Mouse (Mus musculus) brain, adult 2 months (tissue): ENCODE measurements around the gene Dclk2.

Source experiments
- DNase-seq: peaks from one replicate; pipeline ENCODE4 v3.0.0; 2011; ENCODE audit warnings: low read depth, low spot score

The Dclk2 gene

GRCm38 (mm10) chr3:86760474-86760873, 160.2 kb downstream of the Dclk2 start:
- no peak for DNase-seq

DNA sequence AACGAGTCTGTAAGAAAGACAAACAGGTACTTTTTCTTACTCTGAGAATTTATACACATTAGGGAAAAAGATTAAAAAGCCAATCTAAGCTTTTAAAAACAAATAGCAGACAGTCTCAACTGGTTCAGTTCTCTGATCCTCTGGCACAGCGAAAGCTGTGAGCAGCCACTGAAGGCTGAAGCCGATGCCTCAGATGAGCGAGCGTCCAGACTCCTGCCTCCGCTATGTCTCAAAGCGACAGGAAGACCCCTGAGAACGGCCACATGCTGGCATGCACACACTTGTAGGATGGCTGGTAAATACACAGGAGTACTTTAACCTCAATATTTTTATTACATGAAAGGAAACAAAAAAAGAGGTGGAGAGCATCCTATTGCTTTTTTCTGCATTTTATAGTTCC, 160.8 kb downstream of the Dclk2 start:
- no peak for DNase-seq

- no peak for DNase-seq
Measured at GRCm38 (mm10) chr3:86759383-86759782, 161.3 kb downstream of the Dclk2 start.

- DNase-seq, result no peak
Measured at GRCm38 (mm10) chr3:86758727-86759126, 161.9 kb downstream of the Dclk2 start.

GRCm38 (mm10) chr3:86756548-86756947, 164.1 kb downstream of the Dclk2 start:
- no peak for DNase-seq

DNA sequence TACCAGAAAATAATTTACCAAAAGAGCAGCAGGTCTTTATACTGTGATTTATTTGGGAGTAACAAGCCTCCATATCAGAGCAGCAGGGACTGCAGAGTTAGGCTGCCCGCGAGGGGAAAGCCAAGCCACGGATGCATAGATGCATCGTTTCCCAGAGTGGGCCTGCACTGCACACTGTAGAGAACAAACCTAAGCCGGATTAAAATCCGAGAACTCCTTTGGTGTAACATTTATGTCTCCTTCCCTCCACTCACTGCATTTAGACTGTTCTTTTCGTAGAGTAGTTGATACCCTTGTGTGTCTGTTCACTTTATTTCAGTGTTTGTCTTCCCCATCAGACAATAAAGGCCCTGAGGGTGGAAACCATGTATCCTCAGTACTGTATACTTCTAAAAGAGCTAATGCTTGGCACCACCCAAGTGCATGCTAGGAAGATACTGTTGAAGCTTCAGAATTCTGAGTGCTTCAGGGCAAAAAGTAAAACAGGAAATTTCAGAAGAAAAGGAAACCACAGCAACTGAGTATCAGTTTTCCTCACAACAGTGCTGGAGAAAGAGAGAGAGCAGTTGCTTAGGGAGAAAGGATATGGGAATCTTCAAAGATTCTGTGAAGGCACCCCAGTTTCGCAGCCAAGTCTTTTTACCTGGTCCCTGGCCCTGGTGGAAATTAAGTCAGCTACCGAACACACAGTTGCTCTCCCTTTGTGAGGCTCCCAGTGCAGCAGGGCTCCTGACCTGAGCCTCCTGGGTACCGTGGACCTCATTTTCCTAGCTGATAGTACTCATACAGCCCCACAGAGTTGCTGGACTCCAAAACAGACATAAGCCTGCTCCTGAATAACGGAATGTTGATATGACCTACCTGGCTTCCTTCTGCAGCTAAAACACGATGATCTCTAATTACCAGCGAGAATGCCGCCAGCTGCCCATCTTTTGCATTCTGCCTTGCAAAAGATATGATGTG, 165.8 kb downstream of the Dclk2 start:
- no peak for DNase-seq

GRCm38 (mm10) chr3:86754178-86754577, 166.5 kb downstream of the Dclk2 start:
- DNase-seq, result no peak

GRCm38 (mm10) chr3:86750652-86751051, 170.0 kb downstream of the Dclk2 start:
- DNase-seq, result no peak

- DNase-seq, result peak; percentile 28
Measured at GRCm38 (mm10) chr3:86745769-86746512, 174.7 kb downstream of the Dclk2 start.

DNA sequence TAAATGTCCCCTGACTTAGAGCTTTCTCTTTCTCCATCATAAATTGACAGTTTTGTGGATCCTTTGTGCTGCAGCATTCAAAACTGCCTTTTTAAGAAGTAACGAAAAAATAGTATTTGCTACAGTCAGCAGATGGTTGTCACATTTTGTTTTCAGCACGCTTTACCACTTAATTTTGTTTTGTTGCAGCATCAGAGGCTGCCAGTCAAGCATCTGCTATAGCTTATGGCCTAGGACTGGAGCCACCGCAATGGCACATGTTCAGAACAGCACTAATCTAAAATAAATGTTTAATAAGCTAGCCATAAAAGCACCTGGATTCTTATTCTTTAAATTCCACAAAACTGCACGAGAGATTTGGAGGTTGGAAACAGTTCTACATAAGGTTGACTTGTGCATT, 175.3 kb downstream of the Dclk2 start:
- DNase-seq, result peak; percentile 75

DNA sequence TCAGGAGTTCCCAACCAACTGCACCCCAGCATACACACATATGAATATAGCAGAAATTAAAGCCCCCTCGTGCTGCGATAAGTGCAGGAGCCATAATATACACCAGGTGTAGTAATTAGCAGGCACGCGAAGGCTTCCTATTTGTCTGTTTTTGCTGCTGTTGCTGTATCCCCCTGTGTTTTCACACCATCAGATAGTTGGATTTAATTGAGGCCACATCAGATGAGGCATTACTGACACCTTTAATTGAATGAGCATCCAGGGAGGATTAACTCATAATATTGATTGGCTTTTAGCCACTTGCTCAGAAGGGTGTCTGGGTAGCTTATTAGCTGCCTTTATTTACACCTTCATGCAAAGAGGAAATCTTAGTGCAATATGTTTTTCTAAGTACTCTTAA, 180.9 kb downstream of the Dclk2 start:
- DNase-seq, result no peak

DNA sequence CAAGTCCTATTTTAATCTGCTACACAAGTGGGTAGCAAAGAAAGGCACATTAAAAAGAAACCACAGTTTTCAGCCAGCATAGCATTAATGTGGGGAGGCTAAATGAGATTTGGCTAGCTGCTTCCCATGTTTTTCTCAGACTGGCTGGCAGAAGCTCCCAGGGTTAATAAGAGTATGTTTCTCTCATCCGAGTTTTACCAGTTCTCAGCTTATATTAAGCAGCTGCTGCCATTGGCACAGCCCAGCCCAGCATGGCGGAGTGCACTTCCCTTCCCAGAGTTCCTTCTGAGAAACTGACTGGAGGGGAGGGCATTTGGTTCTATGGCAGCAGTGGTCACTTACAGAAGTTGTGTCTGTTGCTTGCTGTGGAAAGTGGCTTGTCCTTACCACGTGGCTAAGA, 181.8 kb downstream of the Dclk2 start:
- no peak for DNase-seq
